Mouse (Mus musculus) C2C12 (cell line): ENCODE measurements around the gene Bcl2. TPM values are rescaled to one million over a fixed set of nuclear protein-coding genes. Genes with fewer than 3 reads are reported as not detected.

Source experiments
- H3K27me3 ChIP-seq: one replicate; pipeline ENCODE4 v1.6.1; 2011; ENCODE audit not compliant: control insufficient read depth, insufficient read depth, insufficient read length
- H3K36me3 ChIP-seq: one replicate; pipeline ENCODE4 v1.6.1; 2011; ENCODE audit not compliant: control insufficient read depth, insufficient read depth
- H3K4me3 ChIP-seq: one replicate; pipeline ENCODE4 v1.5.1; 2011; ENCODE audit warnings: mild to moderate bottlenecking, control low read depth; ENCODE audit not compliant: poor library complexity, insufficient read depth, severe bottlenecking
- H3K79me2 ChIP-seq: one replicate; pipeline ENCODE4 v1.6.1; 2011; ENCODE audit not compliant: control insufficient read depth, insufficient read depth
- H3K79me3 ChIP-seq: one replicate; pipeline ENCODE4 v1.6.1; 2011; ENCODE audit warnings: low read depth, control low read depth
- H3ac ChIP-seq: one replicate; pipeline ENCODE3; 2011; ENCODE audit warnings: low read depth; ENCODE audit not compliant: control insufficient read depth, insufficient read length
- CEBPB ChIP-seq: IDR thresholded peaks from one replicate; pipeline ENCODE4 v1.6.1; 2011; ENCODE audit warnings: low read depth, mild to moderate bottlenecking, control low read depth, moderate library complexity
- CTCF ChIP-seq: IDR thresholded peaks from one replicate; pipeline ENCODE4 v1.5.1; 2011; ENCODE audit not compliant: control insufficient read depth, insufficient read depth, insufficient read length
- FOSL1 ChIP-seq: IDR thresholded peaks from one replicate; pipeline ENCODE4 v1.8.0; 2011; ENCODE audit warnings: mild to moderate bottlenecking, low read length; ENCODE audit not compliant: poor library complexity, insufficient read depth, severe bottlenecking
- MAX ChIP-seq: IDR thresholded peaks from one replicate; pipeline ENCODE4 v1.6.1; 2011; ENCODE audit warnings: mild to moderate bottlenecking, control low read depth
- MYOD1 ChIP-seq: IDR thresholded peaks from one replicate; pipeline ENCODE4 v1.6.1; 2011; ENCODE audit warnings: low read depth; ENCODE audit not compliant: control insufficient read depth, insufficient read length
- MYOG ChIP-seq: IDR thresholded peaks from one replicate; pipeline ENCODE4 v1.6.1; 2011; ENCODE audit not compliant: control insufficient read depth, insufficient read length; ENCODE audit errors: extremely low read depth
- USF1 ChIP-seq: IDR thresholded peaks from one replicate; pipeline ENCODE4 v1.6.1; 2011; ENCODE audit warnings: low read depth, mild to moderate bottlenecking, control low read depth, moderate library complexity
- polyA plus RNA-seq: library from polyadenylated mRNA; unstranded; fragments of >200 nt; fragmentation: generic; extraction: Trizol; gene quantifications from one replicate; pipeline ENCODE4 v1.2.1, GENCODE M21; 2012; ENCODE audit warnings: missing spikeins

Gene Bcl2
- polyA plus RNA-seq, 1 experiment, result 1.8 TPM

GRCm38 (mm10) chr1:106513890-106514643 is 200.0 kb downstream of the Bcl2 start:
- Histone ChIP-seq H3K79me2 (no peaks in the 10 kb centered on the region), H3K4me3 (no peak overlapping the region), H3K27me3 (no peaks in the 10 kb centered on the region), H3K36me3 (no peaks in the 10 kb centered on the region), H3ac (no peak overlapping the region), H3K79me3 (no peaks in the 10 kb centered on the region)
- TF ChIP-seq USF1 (no peak), MYOG (no peak), CEBPB (no peak), MAX (no peak), FOSL1 (no peak), CTCF (no peak), MYOD1 (no peak)

- no peaks in the 10 kb centered on the region for H3K79me2 ChIP-seq
- no peaks in the 10 kb centered on the region for H3K36me3 ChIP-seq
- H3K27me3 ChIP-seq, result no peaks in the 10 kb centered on the region
- no peak overlapping the region for H3ac ChIP-seq
- no peak overlapping the region for H3K4me3 ChIP-seq
- TF ChIP-seq FOSL1 (no peak), MYOD1 (no peak), MYOG (no peak), CTCF (no peak), CEBPB (no peak), USF1 (no peak), MAX (no peak)
- no peaks in the 10 kb centered on the region for H3K79me3 ChIP-seq
These were observed 200.6 kb downstream of the Bcl2 start for GRCm38 (mm10) chr1:106513481-106513880.

- H3K79me3 ChIP-seq, result no peaks in the 10 kb centered on the region
- TF ChIP-seq CTCF, result peak; percentile 56
- TF ChIP-seq MAX, result no peak
- TF ChIP-seq FOSL1, result no peak
- no peak for TF ChIP-seq CEBPB
- peaks cover 7% of the 10 kb centered on the region for H3K27me3 ChIP-seq
- H3ac ChIP-seq, result no peak overlapping the region
- no peaks in the 10 kb centered on the region for H3K79me2 ChIP-seq
- H3K4me3 ChIP-seq, result no peak overlapping the region
- no peaks in the 10 kb centered on the region for H3K36me3 ChIP-seq
These were observed 202.5 kb downstream of the Bcl2 start for GRCm38 (mm10) chr1:106511593-106511992.

GRCm38 (mm10) chr1:106507556-106507955 is 206.5 kb downstream of the Bcl2 start:
- H3K79me3 ChIP-seq, result no peaks in the 10 kb centered on the region
- TF ChIP-seq MYOD1 (no peak), FOSL1 (no peak), CTCF (no peak)
- H3K27me3 ChIP-seq, result peaks cover 10% of the 10 kb centered on the region
- H3K4me3 ChIP-seq, result no peak overlapping the region
- no peaks in the 10 kb centered on the region for H3K36me3 ChIP-seq
- no peaks in the 10 kb centered on the region for H3K79me2 ChIP-seq
- H3ac ChIP-seq, result no peak overlapping the region

GRCm38 (mm10) chr1:106503910-106504309 is 210.2 kb downstream of the Bcl2 start:
- H3K27me3 ChIP-seq, result peaks cover 10% of the 10 kb centered on the region
- H3K79me3 ChIP-seq, result no peaks in the 10 kb centered on the region
- no peak overlapping the region for H3K4me3 ChIP-seq
- no peak overlapping the region for H3ac ChIP-seq
- TF ChIP-seq MAX (no peak), USF1 (no peak), MYOG (no peak), CEBPB (no peak), CTCF (no peak), MYOD1 (no peak), FOSL1 (no peak)
- no peaks in the 10 kb centered on the region for H3K36me3 ChIP-seq
- no peaks in the 10 kb centered on the region for H3K79me2 ChIP-seq

GRCm38 (mm10) chr1:106503407-106503806 is 210.7 kb downstream of the Bcl2 start:
- TF ChIP-seq CTCF, result no peak
- TF ChIP-seq MYOG, result no peak
- no peak for TF ChIP-seq CEBPB
- no peak for TF ChIP-seq FOSL1
- TF ChIP-seq MAX, result no peak
- TF ChIP-seq MYOD1, result no peak
- no peak for TF ChIP-seq USF1
- no peak overlapping the region for H3K4me3 ChIP-seq
- no peak overlapping the region for H3ac ChIP-seq
- H3K79me3 ChIP-seq, result no peaks in the 10 kb centered on the region
- no peaks in the 10 kb centered on the region for H3K79me2 ChIP-seq
- peaks cover 10% of the 10 kb centered on the region for H3K27me3 ChIP-seq
- no peaks in the 10 kb centered on the region for H3K36me3 ChIP-seq
